Mouse (Mus musculus) megakaryocyte, embryonic 14.5 days (primary cell): ENCODE measurements around the gene Eno1. TPM values are rescaled to one million over a fixed set of nuclear protein-coding genes. Genes with fewer than 3 reads are reported as not detected.

ENCODE experiments used
- H3K27me3 ChIP-seq: replicated peaks from 2 replicates; pipeline ENCODE3; 2012; ENCODE audit warnings: inconsistent platforms
- H3K36me3 ChIP-seq: replicated peaks from 2 replicates; pipeline ENCODE3; 2012; ENCODE audit warnings: low read length, inconsistent platforms, mixed read lengths
- H3K4me1 ChIP-seq: 2 replicates; pipeline ENCODE4 v1.6.1; 2012; ENCODE audit warnings: inconsistent platforms
- H3K4me3 ChIP-seq: replicated peaks from 2 replicates; pipeline ENCODE3; 2012; ENCODE audit warnings: moderate library complexity, mild to moderate bottlenecking, inconsistent platforms
- H3K9me3 ChIP-seq: 2 replicates; pipeline ENCODE4 v1.6.1; 2012; ENCODE audit warnings: inconsistent platforms
- FLI1 ChIP-seq: IDR thresholded peaks from 2 replicates; pipeline ENCODE4 v1.6.1; 2012; ENCODE audit warnings: low read length, inconsistent platforms, mixed read lengths
- GATA1 ChIP-seq: IDR thresholded peaks from 3 replicates; pipeline ENCODE4 v1.6.1; 2012; ENCODE audit warnings: mixed read lengths, low read length, inconsistent platforms, borderline replicate concordance
- polyA plus RNA-seq: library from polyadenylated mRNA; stranded (reverse); fragments of >175 nt; gene quantifications from 2 replicates; pipeline ENCODE4 v1.2.3, GENCODE M21; 2012; ENCODE audit warnings: low replicate concordance; ENCODE audit not compliant: insufficient read depth

The Eno1 gene
- polyA plus RNA-seq, 1 experiment, result 2,192 TPM

GRCm38 (mm10) chr4:150211930-150212552 lies 24.5 kb upstream of the Eno1 start:
- Histone ChIP-seq H3K9me3 (no peaks in the 10 kb centered on the region), H3K36me3 (no peaks in the 10 kb centered on the region), H3K27me3 (peaks cover 1% of the 10 kb centered on the region), H3K4me3 (peak overlapping the region; percentile 86), H3K4me1 (peaks cover 51% of the 10 kb centered on the region)
- TF ChIP-seq GATA1 (no peak), FLI1 (no peak)

- Histone ChIP-seq H3K36me3 (no peaks in the 10 kb centered on the region), H3K27me3 (no peaks in the 10 kb centered on the region), H3K4me3 (peak overlapping the region; percentile 86), H3K9me3 (no peaks in the 10 kb centered on the region), H3K4me1 (peaks cover 56% of the 10 kb centered on the region)
- no peak for TF ChIP-seq FLI1
- TF ChIP-seq GATA1, result no peak
Measured at GRCm38 (mm10) chr4:150212553-150212971, 24.0 kb upstream of the Eno1 start.

GRCm38 (mm10) chr4:150213910-150214309 lies 22.6 kb upstream of the Eno1 start:
- TF ChIP-seq GATA1 (no peak), FLI1 (no peak)
- no peaks in the 10 kb centered on the region for H3K27me3 ChIP-seq

GRCm38 (mm10) chr4:150216423-150216822 lies 20.1 kb upstream of the Eno1 start:
- peaks cover 70% of the 10 kb centered on the region for H3K4me1 ChIP-seq
- H3K9me3 ChIP-seq, result no peaks in the 10 kb centered on the region
- H3K27me3 ChIP-seq, result peaks cover 8% of the 10 kb centered on the region
- H3K36me3 ChIP-seq, result no peaks in the 10 kb centered on the region
- TF ChIP-seq FLI1, result no peak
- TF ChIP-seq GATA1, result no peak
- no peak overlapping the region for H3K4me3 ChIP-seq

More at GRCm38 (mm10) chr4:150213910-150214309, 22.6 kb upstream of the Eno1 start:
- Histone ChIP-seq H3K9me3 (no peaks in the 10 kb centered on the region), H3K36me3 (no peaks in the 10 kb centered on the region), H3K4me1 (peaks cover 66% of the 10 kb centered on the region), H3K4me3 (no peak overlapping the region)

GRCm38 (mm10) chr4:150217042-150217554 lies 19.4 kb upstream of the Eno1 start:
- TF ChIP-seq FLI1, result no peak
- no peak for TF ChIP-seq GATA1
- peaks cover 65% of the 10 kb centered on the region for H3K4me1 ChIP-seq
- H3K9me3 ChIP-seq, result no peaks in the 10 kb centered on the region
- H3K27me3 ChIP-seq, result peaks cover 8% of the 10 kb centered on the region
- no peaks in the 10 kb centered on the region for H3K36me3 ChIP-seq
- H3K4me3 ChIP-seq, result peak overlapping the region; percentile 46

GRCm38 (mm10) chr4:150217935-150218334 lies 18.6 kb upstream of the Eno1 start:
- Histone ChIP-seq H3K36me3 (no peaks in the 10 kb centered on the region), H3K4me1 (peaks cover 58% of the 10 kb centered on the region), H3K9me3 (no peaks in the 10 kb centered on the region), H3K27me3 (peaks cover 8% of the 10 kb centered on the region), H3K4me3 (no peak overlapping the region)
- no peak for TF ChIP-seq FLI1
- TF ChIP-seq GATA1, result no peak

GRCm38 (mm10) chr4:150219501-150220292 lies 16.8 kb upstream of the Eno1 start:
- TF ChIP-seq FLI1, result no peak
- TF ChIP-seq GATA1, result no peak

GRCm38 (mm10) chr4:150220584-150220983 lies 15.9 kb upstream of the Eno1 start:
- no peak for TF ChIP-seq GATA1
- no peak for TF ChIP-seq FLI1
- peak overlapping the region; percentile 74 for H3K4me3 ChIP-seq
- H3K36me3 ChIP-seq, result no peaks in the 10 kb centered on the region
- H3K9me3 ChIP-seq, result 0 out of 2 replicates have a peak, but pooled peaks cover 3% of the 10 kb centered on the region
- peaks cover 10% of the 10 kb centered on the region for H3K27me3 ChIP-seq
- H3K4me1 ChIP-seq, result peaks cover 45% of the 10 kb centered on the region

More at GRCm38 (mm10) chr4:150219501-150220292, 16.8 kb upstream of the Eno1 start:
- Histone ChIP-seq H3K4me3 (no peak overlapping the region), H3K4me1 (peaks cover 48% of the 10 kb centered on the region), H3K36me3 (no peaks in the 10 kb centered on the region), H3K27me3 (peaks cover 10% of the 10 kb centered on the region), H3K9me3 (0 out of 2 replicates have a peak, but pooled peaks cover 3% of the 10 kb centered on the region)

GRCm38 (mm10) chr4:150221017-150221640 lies 15.4 kb upstream of the Eno1 start:
- H3K27me3 ChIP-seq, result peaks cover 10% of the 10 kb centered on the region
- TF ChIP-seq GATA1, result no peak
- TF ChIP-seq FLI1, result no peak
- 0 out of 2 replicates have a peak, but pooled peaks cover 3% of the 10 kb centered on the region for H3K9me3 ChIP-seq
- H3K4me3 ChIP-seq, result no peak overlapping the region
- H3K36me3 ChIP-seq, result no peaks in the 10 kb centered on the region
- peaks cover 39% of the 10 kb centered on the region for H3K4me1 ChIP-seq
